Mouse (Mus musculus): ENCODE measurements around the gene Cebpz.

Cebpz gene

DNA sequence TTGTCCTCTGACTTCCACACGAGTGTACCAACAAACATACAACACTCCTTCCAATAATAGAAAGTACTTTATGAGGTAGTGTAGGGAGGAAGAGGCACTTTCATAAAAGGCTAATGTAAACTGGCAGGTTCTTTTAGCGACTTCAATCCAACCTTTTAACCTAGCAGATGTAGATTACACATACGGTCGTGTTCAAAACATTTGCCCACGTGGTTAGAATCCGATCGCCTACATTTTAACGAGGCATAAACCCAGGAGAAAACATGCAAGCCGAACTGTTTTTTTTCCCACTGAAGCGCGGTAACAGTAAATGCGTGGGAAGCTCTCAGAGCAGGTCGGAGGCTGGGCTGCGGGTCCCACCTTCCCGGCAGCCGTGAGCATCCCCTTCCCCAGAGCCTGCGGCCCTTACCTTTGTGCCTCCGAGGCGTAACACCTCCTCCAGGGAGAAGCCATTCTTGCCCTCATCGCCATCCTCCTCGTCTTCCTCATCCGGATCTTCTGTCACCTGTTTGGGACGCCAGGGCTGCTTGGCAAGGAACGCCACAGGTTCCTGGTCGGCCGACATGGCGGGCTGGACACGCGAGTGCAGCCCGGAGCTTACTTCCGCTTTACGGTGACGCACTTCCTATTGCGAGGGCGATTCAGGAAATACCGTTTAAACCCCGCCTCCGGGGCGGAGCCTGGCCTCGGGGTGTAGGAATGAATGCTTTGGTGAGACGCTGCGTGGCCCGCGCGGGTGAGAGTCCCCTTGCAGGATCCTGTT lies at the start of gene Cebpz, which contains the start of gene Ndufaf7:
Gene Cebpz, minus strand, starts transcription at position 601 of the 763 bp plus-strand sequence.
Gene Ndufaf7, plus strand, starts transcription at position 671 of the 763 bp plus-strand sequence.
- DNase-seq (ENCODE audit: low read depth, low spot score) = peak; percentile 99

DNA sequence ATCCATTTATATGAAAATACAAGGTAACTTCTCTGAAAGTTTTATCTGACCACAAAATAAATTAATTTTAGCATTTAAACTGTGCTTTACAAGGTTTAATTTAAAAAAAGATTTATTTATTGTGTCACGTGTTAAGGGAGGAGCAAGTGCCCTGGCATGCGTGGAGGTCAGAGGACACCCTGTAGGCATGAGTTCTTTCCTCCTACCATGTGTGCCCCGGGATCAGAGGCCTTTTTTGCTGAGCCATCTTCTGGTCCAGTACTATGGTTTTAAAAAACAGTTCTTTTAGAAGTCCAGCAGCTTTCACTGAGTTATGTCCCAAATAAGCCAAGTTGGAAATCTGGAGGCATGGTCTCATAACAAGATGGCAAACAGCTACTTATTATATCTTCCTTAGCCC lies 46.9 kb upstream of the Cebpz start:
- no peak for DNase-seq (ENCODE audit: low read depth, low spot score)

DNA sequence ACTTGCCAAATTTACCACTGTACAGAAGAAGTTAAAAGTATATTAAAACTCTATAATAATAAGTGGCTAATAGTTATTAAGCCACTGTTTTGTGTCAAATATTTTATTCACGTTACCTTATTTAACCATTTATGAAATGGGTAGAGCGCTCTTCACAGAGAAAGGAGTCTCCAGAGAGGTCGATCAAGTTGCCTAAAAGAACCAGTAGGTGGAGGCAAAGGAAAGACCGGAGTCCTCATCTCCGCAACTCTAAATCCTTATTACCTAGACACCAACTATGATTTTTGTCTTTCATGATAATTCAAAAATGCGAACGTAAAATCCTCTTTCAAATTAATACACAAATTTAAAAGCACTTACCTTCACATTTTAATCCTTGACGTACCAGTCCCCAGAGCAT lies 46.3 kb upstream of the Cebpz start:
- no peak for DNase-seq (ENCODE audit: low read depth, low spot score)

DNA sequence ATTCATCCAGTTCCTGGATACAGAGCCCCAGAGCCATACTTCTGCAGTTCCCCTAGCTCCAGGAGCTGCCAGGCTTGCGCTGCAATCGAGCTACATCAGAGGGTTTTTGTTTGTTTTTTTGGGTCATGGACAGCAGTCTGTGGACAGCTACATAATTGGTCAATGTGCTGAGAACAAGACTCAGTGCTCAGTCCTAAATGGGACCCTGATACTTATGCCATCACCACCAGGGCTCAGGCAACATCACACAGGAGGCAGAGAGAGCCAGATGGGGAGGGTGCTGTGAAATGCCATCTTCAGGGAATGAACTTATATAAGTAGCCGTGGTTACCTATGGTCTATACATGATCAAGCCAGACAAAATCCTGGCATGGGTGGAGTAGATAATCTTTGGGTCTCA lies 31.6 kb upstream of the Cebpz start:
- no peak for DNase-seq (ENCODE audit: low read depth, low spot score)

DNA sequence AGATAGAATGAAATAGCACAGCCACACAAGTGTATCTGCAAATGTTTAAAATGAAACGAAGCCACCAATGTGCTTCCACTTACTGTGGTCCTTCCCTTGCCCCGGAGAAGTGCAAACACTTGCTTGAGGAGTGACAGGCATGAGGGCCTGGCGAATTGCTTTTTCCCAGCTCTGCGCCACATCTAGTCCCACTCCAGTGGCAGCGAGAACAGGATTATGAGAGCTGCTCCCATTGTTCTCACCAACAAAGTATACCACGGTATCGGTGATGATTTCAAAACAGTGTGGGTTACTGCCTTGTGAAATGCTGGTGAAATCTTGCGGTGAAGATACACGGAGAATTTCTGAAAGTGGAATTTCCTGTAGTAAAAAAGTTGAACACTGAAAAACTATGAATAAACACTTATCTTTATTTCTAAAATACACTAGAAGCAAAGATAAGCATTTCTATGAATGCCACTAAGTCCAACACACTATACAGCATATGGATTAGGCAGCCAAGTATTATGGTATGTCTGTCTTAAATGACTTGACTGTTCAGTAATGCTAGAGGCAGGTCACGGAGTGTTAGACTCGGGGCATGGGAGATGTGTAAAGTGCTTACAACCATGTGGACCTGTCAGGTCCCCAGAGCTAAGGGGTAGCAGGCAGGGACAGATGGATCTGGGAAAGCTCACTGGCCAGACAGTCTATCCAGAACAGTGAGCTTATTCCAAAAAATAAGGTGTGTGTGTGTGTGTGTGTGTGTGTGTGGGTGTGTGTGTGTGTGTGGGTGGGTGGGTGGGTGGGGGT lies 29.4 kb upstream of the Cebpz start:
- no peak for DNase-seq (ENCODE audit: low read depth, low spot score)

DNA sequence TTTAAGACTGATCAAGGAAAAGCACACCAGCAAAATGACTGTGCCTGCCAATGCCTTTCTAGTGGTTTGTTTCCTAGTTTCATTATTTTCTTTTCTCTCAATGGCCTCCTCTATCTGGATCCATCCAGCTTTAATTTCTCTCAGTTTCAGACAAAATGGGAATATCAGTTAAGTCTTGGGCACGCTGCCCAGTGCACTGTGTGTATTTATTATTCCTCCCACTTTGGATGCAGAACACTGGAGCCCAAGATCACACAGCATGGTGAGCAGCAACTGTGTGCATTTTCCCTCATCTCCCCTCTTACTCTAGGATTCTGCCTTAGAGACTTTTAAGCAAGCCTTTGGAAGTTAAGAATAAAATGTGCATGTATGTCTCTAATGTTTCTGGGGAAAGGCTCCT lies 27.5 kb upstream of the Cebpz start:
- no peak for DNase-seq (ENCODE audit: low read depth, low spot score)

DNA sequence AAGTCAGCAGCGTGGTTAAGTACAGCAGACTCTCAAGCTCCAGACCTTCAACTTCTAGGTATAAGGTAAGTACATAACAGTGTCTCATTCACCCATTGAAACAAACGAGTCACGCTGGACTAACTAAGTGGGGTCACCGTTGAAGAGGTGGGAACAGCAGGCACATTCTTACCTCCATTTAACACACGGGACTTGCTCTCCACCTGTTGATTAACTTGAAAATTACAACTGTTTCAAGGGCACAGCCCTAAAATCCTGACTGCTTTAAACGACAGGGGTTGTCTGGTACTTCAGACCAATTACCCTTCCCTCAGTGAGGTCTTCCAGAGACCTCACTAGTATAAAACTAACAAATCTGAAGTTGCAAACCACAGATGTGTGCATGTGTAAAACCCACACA lies 22.6 kb upstream of the Cebpz start:
- no peak for DNase-seq (ENCODE audit: low read depth, low spot score)

DNA sequence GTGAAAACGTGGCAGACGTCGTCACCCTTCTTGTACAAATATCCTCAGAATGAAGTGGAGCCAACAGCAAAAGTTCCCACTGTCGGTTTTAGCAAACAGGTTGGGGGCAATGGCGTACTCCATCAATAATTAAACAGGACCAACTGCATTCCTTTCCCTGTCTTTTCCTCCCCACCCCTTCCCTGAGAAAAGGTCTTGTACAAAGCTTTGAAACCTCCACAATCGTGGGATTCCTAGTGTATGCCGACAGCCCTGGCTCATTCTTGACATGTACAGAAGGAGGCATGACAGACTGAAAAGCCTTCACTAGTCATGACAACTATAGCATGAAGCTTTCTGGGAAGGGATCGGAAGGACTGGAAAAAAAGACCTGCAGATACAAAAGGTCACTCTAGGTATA lies 16.4 kb upstream of the Cebpz start:
- DNase-seq (ENCODE audit: low read depth, low spot score) = no peak

DNA sequence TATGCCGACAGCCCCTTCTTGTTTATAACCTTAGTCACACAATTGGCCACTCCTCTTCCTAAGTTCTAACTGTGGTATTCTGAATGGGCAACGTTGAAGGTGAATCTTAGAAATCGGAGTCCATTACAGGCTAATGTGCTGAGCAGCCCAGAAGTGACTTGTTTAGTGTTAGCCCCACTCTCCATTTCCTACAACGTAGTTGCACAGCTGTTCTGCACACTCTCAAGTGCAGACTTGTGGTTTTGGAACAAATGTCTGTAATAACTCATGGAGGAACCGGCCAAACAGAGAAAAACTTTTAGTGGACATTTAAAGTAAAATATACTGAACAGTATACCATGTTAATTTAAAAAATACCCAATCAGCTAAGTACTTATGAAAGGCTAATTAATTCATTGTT lies 15.2 kb upstream of the Cebpz start:
- DNase-seq (ENCODE audit: low read depth, low spot score) = no peak

DNA sequence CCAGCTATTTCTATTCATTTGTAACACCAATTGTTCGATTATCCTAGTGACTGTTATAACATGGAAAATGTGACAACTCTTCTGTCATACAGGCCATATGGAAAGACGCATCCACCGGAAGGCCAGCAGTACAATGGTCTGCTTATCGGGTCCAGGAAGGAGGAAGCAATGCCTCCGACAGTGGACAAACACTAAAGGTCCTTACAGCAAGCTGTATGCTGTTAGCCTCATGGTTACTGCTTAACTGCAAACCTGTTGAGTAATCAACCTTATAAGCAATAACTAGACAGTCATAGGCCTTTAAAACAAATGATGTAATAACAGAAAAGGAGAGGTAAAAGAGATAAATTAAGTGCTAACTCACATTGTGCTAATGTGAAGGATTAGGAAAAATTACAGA lies 14.4 kb upstream of the Cebpz start:
- no peak for DNase-seq (ENCODE audit: low read depth, low spot score)

DNA sequence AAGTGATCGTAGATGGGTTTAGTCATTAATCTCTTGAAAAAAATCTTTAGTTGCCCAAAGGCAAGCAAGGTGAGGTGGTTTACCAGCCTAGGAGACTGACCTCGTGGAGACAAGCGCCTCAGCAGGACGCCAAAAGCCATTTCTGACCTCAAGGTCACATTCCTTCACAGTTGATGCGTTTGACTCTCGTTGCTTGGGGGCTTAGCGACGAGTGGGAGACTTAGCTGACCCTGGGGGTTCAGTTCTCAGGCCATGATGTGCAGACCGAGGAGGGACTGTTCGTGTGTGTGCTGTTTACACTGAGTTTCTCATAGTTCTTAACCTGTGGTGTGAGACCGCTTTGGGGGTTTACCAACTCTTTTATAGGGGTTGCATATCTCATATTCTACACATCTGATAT lies 5.7 kb upstream of the Cebpz start:
- no peak for DNase-seq (ENCODE audit: low read depth, low spot score)

DNA sequence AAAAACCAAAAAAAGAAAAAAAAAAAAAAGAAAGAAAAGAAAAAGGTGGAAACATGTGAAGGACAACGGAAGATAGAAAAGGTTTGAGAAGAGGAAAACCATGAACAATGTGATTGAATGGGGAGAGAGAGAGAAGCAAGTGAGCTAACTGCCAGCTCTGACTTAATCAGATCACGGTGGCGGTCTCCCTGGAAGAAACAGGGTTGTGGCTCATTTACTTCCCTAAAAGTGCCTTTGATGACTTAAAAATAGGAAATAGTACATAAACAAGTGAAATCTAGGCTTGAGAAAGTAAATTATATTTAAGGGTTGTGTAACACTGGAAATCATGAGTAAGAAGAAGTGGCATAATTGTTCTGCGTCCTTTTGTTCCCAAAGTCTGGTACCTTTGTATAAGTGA lies 2.1 kb upstream of the Cebpz start:
- no peak for DNase-seq (ENCODE audit: low read depth, low spot score)

DNA sequence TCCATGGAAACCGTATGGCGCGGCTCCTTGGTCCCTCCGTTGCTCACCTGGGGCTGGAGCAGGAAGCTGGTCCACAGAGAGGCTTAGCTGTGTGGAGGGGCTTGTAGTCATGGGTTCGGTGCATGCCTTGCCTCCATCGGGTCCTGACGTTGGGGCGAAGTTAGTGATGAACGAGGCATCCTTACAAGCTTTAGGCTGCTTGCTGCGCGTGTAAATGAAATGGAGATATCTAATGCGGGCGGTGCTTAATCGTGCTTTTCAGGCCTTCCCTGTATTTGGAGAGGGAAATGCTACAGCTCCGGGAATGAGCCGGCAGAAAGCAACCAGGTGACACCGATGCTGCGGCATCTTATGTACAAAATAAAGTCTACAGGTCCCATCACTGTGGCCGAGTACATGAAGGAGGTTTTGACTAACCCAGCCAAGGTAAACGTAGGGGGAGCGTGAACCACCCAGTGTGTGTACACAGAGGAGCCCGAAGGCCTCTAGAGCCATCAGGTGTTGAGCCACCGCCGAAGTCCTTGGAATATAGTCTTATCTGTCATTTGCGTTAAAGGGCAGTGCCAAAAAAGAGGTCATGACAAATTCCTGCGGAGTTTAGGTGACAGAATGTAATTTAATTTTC lies 475 bp upstream of the Cebpz start:
- no peak for DNase-seq (ENCODE audit: low read depth, low spot score)

DNA sequence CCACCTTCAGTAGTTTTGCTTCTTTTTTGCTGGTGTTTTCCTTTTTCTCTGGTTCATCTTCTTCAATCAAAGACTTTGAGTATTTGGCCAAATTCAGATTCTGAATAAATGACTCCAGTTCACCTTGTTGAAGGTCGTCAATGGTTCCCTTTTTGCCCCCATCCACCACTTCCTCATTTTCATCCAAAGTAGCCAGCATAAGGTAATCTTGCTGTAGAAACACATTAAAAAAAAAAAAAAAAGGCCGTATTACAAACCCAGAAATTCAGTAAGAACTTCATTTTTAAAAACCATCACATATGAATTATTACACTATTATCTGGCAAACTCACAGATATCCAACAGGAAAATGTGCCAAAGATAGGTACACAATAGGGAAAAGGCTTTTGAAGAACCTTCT lies 1.0 kb downstream of the Cebpz start:
- DNase-seq (ENCODE audit: low read depth, low spot score) = no peak

DNA sequence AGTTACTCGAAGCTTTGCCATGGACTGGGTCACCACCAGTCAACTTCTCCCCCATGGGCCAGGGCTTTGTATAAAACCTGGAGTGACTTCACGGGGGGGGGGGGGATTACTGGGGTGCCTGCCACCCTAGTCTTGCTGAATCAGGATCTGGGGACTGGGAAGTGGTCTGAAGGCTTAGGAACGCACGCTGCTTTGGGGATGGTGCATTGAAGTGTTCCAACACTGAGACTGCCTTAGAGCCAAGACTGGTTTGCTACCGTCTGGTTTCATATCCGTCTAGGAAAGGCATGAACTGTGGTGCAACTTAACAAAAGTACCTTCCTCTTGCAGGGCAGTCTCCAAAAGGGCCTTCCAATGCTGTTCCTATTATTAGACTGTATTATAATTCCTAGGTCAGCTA lies 19.2 kb downstream of the Cebpz start:
- DNase-seq (ENCODE audit: low read depth, low spot score) = no peak

DNA sequence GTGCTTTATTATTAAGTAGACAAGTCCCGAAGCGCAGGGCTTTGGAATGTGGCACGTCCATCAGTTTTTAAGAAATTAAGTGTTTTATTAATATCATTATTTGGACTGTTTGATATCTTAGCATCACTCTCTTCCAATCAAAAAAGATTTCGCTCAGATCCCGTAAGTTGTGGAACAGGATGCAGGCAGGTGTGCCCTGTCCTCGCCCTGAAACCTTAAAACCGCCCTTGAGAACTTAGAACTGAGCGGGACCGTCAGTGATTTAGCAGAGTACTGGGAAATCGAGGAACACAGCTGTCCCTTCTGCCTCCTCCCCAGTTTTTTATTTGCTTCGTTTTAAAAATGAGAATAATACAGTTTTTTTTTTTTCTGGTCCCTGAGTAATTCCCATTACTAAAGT lies 20.0 kb downstream of the Cebpz start:
- DNase-seq (ENCODE audit: low read depth, low spot score) = no peak

DNA sequence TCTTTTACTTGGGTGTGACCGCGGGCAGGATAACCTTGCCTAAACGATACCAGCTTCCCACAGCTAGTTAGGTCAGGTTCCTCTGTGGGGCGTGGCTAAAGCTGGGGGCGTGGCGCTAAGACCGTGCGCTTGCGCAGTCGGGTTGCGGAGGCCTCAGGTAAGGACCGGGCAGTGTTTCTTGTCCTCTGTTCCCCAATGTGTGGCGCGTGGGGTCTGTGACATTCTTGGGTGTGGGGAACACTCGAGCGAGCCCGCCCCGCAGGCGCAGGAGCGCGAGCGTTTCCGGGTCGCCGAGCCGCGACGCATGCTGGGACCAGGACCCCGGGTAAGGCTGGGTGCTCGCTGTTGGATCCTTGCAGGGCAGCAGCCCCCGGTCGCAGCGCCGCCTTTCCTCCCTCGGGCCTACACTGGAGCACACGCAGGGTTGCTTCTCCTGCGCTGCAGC lies 20.5 kb downstream of the Cebpz start, which contains the start of gene Cebpzos:
Gene Cebpzos, plus strand, starts transcription at position 132 of the 445 bp plus-strand sequence.
- peak; percentile 92 for DNase-seq (ENCODE audit: low read depth, low spot score)

DNA sequence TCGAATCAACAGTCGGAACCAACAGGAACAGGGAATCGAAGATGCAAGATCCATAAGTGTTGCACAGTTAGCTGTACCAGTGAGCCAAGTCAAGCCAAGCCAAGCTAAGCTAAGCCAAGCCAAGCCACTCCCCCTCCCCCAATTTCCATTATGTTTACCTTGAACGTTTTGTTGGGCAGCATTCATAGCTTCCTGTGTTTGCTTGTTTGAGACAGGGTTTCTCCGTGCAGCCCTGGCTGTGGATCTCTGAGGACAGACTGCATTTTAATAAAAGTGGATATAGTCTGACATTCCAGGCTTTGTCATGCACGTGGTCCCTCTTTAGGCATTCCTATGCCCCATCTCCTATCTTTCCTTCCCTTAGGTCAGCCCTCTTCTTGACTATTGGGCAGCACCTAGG lies 21.1 kb downstream of the Cebpz start:
- no peak for DNase-seq (ENCODE audit: low read depth, low spot score)

DNA sequence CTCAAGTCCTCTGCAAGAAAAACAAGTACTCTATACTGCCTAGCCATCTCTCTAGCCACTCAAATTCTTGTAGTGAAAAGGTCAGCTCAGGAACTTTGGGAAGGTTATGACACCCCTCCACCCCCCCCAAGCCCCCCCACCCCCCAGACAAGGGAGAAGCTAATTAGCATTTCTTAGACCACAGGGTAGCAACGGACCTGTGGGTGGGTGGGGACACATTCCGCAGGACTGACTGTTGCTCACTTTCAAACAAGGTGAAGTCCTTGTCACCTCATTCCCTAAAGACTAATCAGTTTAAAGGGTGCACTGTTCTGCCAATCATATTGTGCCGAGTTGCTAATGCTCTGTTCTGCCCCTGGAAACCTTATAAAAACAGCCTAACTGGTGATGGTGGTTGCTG lies 22.9 kb downstream of the Cebpz start:
- DNase-seq (ENCODE audit: low read depth, low spot score) = no peak

DNA sequence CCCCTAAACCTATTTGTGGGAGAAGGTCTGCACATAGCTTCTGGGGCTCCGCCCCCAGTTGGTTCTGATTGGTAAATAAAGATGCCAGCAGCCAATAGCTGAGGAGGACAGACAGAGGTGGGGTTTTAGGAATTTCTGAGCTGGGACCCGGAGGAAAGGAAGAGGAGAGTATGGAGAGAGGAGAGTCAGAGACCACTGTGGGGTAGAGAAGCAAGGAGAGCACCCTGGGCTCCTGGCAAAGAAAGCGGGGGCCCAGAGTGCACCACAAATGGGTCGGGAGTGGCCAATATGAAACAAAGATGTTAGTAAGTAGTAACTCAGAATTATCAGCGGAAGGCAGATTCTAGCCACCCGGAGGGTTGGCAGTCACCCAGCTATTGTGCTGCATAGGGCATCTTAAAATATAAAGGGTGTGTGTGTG lies 24.0 kb downstream of the Cebpz start:
- no peak for DNase-seq (ENCODE audit: low read depth, low spot score)

DNA sequence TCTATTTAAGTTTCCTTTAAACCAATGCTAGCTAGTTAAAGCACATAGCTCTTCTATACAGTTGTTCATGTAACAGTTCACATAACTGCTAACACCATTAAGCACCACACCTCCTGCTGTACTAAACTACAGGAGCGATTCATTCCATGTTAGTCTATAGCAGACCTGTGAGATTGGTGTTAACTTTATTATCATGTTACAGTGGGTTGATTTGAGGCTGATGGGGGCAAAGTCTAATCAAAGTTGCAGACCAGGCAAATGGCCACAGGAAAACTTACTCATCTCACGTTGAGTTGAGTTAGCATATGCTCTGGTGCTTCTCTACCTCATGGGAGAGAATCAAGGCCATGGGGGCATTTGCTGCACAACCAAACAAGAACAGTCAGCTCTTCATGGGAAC lies 27.5 kb downstream of the Cebpz start:
- no peak for DNase-seq (ENCODE audit: low read depth, low spot score)

DNA sequence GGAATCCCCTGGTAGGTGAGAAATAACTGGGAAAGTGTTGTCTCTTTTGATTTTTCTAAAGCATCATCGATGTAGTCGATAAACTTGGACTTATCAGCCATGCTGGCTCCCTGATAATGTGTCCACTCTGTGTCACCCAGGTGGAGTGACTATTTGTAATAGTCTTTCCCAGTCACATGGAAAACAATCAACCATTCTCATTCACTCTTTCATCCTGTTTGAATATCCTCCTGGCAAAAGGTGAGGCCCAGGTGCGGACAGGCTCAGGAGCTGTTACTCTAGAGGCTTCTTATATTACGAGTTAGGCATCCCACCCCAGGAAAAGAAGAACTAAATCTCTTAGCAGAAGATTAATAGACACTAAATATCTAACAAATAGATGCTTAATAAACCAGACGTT lies 30.0 kb downstream of the Cebpz start, which contains the start of gene Sult6b1:
Gene Sult6b1, minus strand, starts transcription at position 101 of the 400 bp plus-strand sequence.
- DNase-seq (ENCODE audit: low read depth, low spot score) = no peak
